ENCODE assay signal across 12 mouse cellular contexts in the genomic region with DNA sequence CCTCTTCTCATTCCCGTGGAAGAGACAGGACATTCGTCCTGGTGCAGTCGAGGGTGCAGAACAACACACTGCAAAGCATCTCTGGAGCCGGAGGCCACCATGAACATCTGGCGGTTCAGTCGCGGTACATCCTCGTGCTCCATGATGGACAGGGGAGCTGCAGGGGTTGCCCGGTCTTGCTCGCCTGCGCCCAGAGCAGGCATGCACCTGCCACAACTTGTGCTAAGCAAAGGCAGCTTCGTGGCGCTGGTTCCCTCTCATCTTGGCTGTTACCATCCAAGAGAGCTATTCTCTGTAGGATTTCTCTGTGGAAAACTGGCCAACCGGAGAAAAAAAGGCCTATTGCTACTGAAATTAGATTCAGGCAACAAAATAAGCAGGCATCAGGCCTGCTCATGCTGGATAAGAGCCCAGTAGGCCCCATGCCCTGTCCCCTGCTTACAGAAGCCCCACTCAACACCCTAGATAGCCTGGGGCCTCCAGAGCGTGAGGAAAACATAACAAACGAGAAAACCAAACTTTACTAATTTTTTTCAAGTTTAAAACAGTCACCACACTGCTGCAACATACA. TPM values are rescaled to one million over a fixed set of nuclear protein-coding genes. Genes with fewer than 3 reads are reported as not detected.
A peak's percentile ranks its signal among the peaks of the same experiment; 100 is the strongest.
DNase-seq lines count a peak whose midpoint lies in the region; ATAC-seq and TF ChIP-seq lines count a peak whose summit lies in the region.
"Had no signal": no experiment of that assay in that cellular context is flagged by ENCODE, and none has a peak within 500 bp of the region (broad histone marks: within the 10 kb centered on the region; RNA-seq: fewer than 3 reads in every experiment).

No protein-coding gene starts in this region.

- DNase-seq in hindbrain, embryonic 10.5 days (ENCODE audit: low spot score): no peak
- peak; percentile 76 for DNase-seq in forebrain, embryonic 14.5 days (ENCODE audit: low spot score)
- no peak for DNase-seq in liver, embryonic 11.5 days (ENCODE audit: low spot score)
- no peak for DNase-seq in MN1 (ENCODE audit: low spot score)
- DNase-seq: adrenal gland, adult 8-10 months; B cell, adult 2 months; kidney, adult 8-10 months; lung, adult 18-20 months had no signal

- no peak for TF ChIP-seq CTCF in E14TG2a.4 (conservative IDR thresholded peaks at IDR 0.05; ENCODE audit: low read length)

- H3K4me3 ChIP-seq in hindbrain, embryonic 10.5 days: no peak overlapping the region
- H3K4me3 ChIP-seq in hindbrain, embryonic 12.5 days: no peak overlapping the region
- H3K4me3 ChIP-seq in E14TG2a.4 (replicated peaks; ENCODE audit: low read length): peak overlapping the region; percentile 55
- H3K4me3 ChIP-seq in forebrain, embryonic 14.5 days (ENCODE audit: low read depth, low read length): no peak overlapping the region
- no peak overlapping the region for H3K4me3 ChIP-seq in liver, embryonic 11.5 days (ENCODE audit: low read depth, low read length)
- H3K4me3 ChIP-seq in kidney, embryonic 15.5 days (replicated peaks): no peak overlapping the region

- peak overlapping the region; percentile 69 for H3K27ac ChIP-seq in hindbrain, embryonic 10.5 days
- H3K27ac ChIP-seq in hindbrain, embryonic 12.5 days: no peak overlapping the region
- H3K27ac ChIP-seq in forebrain, embryonic 14.5 days (ENCODE audit: low read depth, low read length): 0 out of 2 replicates have a peak overlapping the region, but pooled peaks have one; percentile 33
- peak overlapping the region; percentile 58 for H3K27ac ChIP-seq in liver, embryonic 11.5 days (ENCODE audit: low read depth, low read length)
- no peak overlapping the region for H3K27ac ChIP-seq in kidney, embryonic 15.5 days

- H3K4me1 ChIP-seq in hindbrain, embryonic 10.5 days (replicated peaks): peaks cover 62% of the 10 kb centered on the region
- H3K4me1 ChIP-seq in hindbrain, embryonic 12.5 days: peaks cover 26% of the 10 kb centered on the region
- peaks cover 21% of the 10 kb centered on the region for H3K4me1 ChIP-seq in E14TG2a.4 (replicated peaks; ENCODE audit: low read depth, low read length)
- no peaks in the 10 kb centered on the region for H3K4me1 ChIP-seq in forebrain, embryonic 14.5 days (ENCODE audit: control insufficient read depth, insufficient read depth, low read length)
- peaks cover 58% of the 10 kb centered on the region for H3K4me1 ChIP-seq in liver, embryonic 11.5 days (replicated peaks; ENCODE audit: control insufficient read depth, insufficient read depth, low read length)
- peaks cover 33% of the 10 kb centered on the region for H3K4me1 ChIP-seq in kidney, embryonic 15.5 days

- no peak for ATAC-seq in hindbrain, embryonic 12.5 days (ENCODE audit: low FRiP score)
- ATAC-seq in forebrain, embryonic 14.5 days: peak; percentile 51
- no peak for ATAC-seq in liver, embryonic 11.5 days (replicated peaks; ENCODE audit: low FRiP score)
- no peak for ATAC-seq in erythroid progenitor cell, adult 5-6 weeks (replicated peaks; ENCODE audit: low FRiP score, poor library complexity, severe bottlenecking)
- ATAC-seq in kidney, embryonic 15.5 days (replicated peaks; ENCODE audit: low FRiP score): no peak

- H3K9me3 ChIP-seq in hindbrain, embryonic 10.5 days: no peaks in the 10 kb centered on the region
- no peaks in the 10 kb centered on the region for H3K9me3 ChIP-seq in hindbrain, embryonic 12.5 days (replicated peaks)
- no peaks in the 10 kb centered on the region for H3K9me3 ChIP-seq in E14TG2a.4 (ENCODE audit: low read length)
- no peaks in the 10 kb centered on the region for H3K9me3 ChIP-seq in forebrain, embryonic 14.5 days (replicated peaks; ENCODE audit: control insufficient read depth, low read length)
- H3K9me3 ChIP-seq in liver, embryonic 11.5 days (ENCODE audit: control insufficient read depth, low read length): no peaks in the 10 kb centered on the region
- no peaks in the 10 kb centered on the region for H3K9me3 ChIP-seq in kidney, embryonic 15.5 days (replicated peaks)

- 80% methylated on average over 16 of the region's 16 CpGs for WGBS in hindbrain, embryonic 10.5 days
- 70% methylated on average over 16 of the region's 16 CpGs for WGBS in hindbrain, embryonic 12.5 days
- WGBS in forebrain, embryonic 14.5 days: 62% methylated on average over 16 of the region's 16 CpGs
- 80% methylated on average over 16 of the region's 16 CpGs for WGBS in liver, embryonic 11.5 days
- 83% methylated on average over 16 of the region's 16 CpGs for WGBS in kidney, embryonic 15.5 days

- no peak overlapping the region for H3K9ac ChIP-seq in hindbrain, embryonic 12.5 days
- H3K9ac ChIP-seq in forebrain, embryonic 14.5 days (ENCODE audit: low read length): no peak overlapping the region
- no peak overlapping the region for H3K9ac ChIP-seq in liver, embryonic 11.5 days (ENCODE audit: low read depth, low read length)
- H3K9ac ChIP-seq in kidney, embryonic 15.5 days: no peak overlapping the region

- H3K36me3 ChIP-seq in hindbrain, embryonic 10.5 days: no peaks in the 10 kb centered on the region
- no peaks in the 10 kb centered on the region for H3K36me3 ChIP-seq in hindbrain, embryonic 12.5 days
- H3K36me3 ChIP-seq in E14TG2a.4 (ENCODE audit: insufficient read depth, low read length): no peaks in the 10 kb centered on the region
- no peaks in the 10 kb centered on the region for H3K36me3 ChIP-seq in forebrain, embryonic 14.5 days (ENCODE audit: control insufficient read depth, insufficient read depth, low read length)
- H3K36me3 ChIP-seq in liver, embryonic 11.5 days (ENCODE audit: control insufficient read depth, insufficient read depth, low read length): no peaks in the 10 kb centered on the region
- no peaks in the 10 kb centered on the region for H3K36me3 ChIP-seq in kidney, embryonic 15.5 days

- H3K27me3 ChIP-seq in hindbrain, embryonic 10.5 days (ENCODE audit: insufficient read depth, poor library complexity, severe bottlenecking): no peaks in the 10 kb centered on the region
- H3K27me3 ChIP-seq in hindbrain, embryonic 12.5 days: no peaks in the 10 kb centered on the region
- H3K27me3 ChIP-seq in E14TG2a.4 (ENCODE audit: insufficient read depth, low read length): peaks cover 7% of the 10 kb centered on the region; the same call in 1 of the 2 replicates
- no peaks in the 10 kb centered on the region for H3K27me3 ChIP-seq in forebrain, embryonic 14.5 days (replicated peaks; ENCODE audit: control insufficient read depth, insufficient read depth, low read length)
- no peaks in the 10 kb centered on the region for H3K27me3 ChIP-seq in liver, embryonic 11.5 days (replicated peaks; ENCODE audit: control insufficient read depth, insufficient read depth, low read length)
- H3K27me3 ChIP-seq in kidney, embryonic 15.5 days: no peaks in the 10 kb centered on the region

- no peak overlapping the region for H3K4me2 ChIP-seq in hindbrain, embryonic 12.5 days (replicated peaks)
- H3K4me2 ChIP-seq in forebrain, embryonic 14.5 days (ENCODE audit: low read length): no peak overlapping the region
- H3K4me2 ChIP-seq in liver, embryonic 11.5 days: no peak overlapping the region
- H3K4me2 ChIP-seq in kidney, embryonic 15.5 days: no peak overlapping the region

RNA-seq across cellular contexts. Expression of gene Fam20b, which starts 29.6 kb away (rescaled TPM):
- polyA plus RNA-seq in hindbrain, embryonic 10.5 days (2016; fragmentation: Nextera tagmentation; extraction: Ambion mirVana): 19.4 and 19.9 TPM in 2 replicates
- polyA plus RNA-seq in hindbrain, embryonic 12.5 days (2016; fragmentation: Nextera tagmentation; extraction: Ambion mirVana): 29.7 and 32.1 TPM in 2 replicates
- 19.9 and 23.8 TPM in 2 replicates for polyA plus RNA-seq in forebrain, embryonic 14.5 days (2014; fragmentation: Nextera tagmentation; extraction: Ambion mirVana)
- 22.1 and 22.2 TPM in 2 replicates for polyA plus RNA-seq in liver, embryonic 11.5 days (2014; fragmentation: Nextera tagmentation; extraction: Ambion mirVana)
- total RNA-seq in erythroid progenitor cell, adult 5-6 weeks (2015; ENCODE audit: low replicate concordance): 23.9 and 25.6 TPM in 2 replicates
- total RNA-seq in erythroid progenitor cell, adult 5-6 weeks (2017; ENCODE audit: low replicate concordance): 39.8 and 41.6 TPM in 2 replicates
- 32.0 and 33.5 TPM in 2 replicates for polyA plus RNA-seq in kidney, embryonic 15.5 days (2015; fragmentation: Nextera tagmentation; extraction: Ambion mirVana)

Comparison
In these comparisons a context has a peak if more than half of its experiments do, and no peak if none do; other contexts are left out.
1. H3K27ac ChIP-seq: peak in hindbrain, embryonic 10.5 days (single experiment), forebrain, embryonic 14.5 days (single experiment) and liver, embryonic 11.5 days (single experiment); none in hindbrain, embryonic 12.5 days (single experiment) and kidney, embryonic 15.5 days (single experiment).